Mouse (Mus musculus) bone marrow, adult 2 months (tissue): Measurements from ENCODE around the gene Fbxl13.

Source experiments
- CTCF ChIP-seq: fragments of 200-500 bp; IDR thresholded peaks from 2 replicates; pipeline ENCODE4 v1.5.1; 2011; ENCODE audit warnings: low read length, control low read depth; ENCODE audit not compliant: control insufficient read depth, insufficient read depth
- POLR2A ChIP-seq: fragments of 200-500 bp; IDR thresholded peaks from 2 replicates; pipeline ENCODE4 v1.6.1; 2011; ENCODE audit warnings: low read depth, mild to moderate bottlenecking, control low read depth, low read length, borderline replicate concordance; ENCODE audit not compliant: control insufficient read depth

GRCm38 (mm10) chr5:21467387-21467786, 178.0 kb downstream of the Fbxl13 start:
- TF ChIP-seq CTCF = no peak
- TF ChIP-seq POLR2A = no peak
